Mouse (Mus musculus) CH12.LX (cell line): ENCODE results near the gene Srcap. TPM values are rescaled to one million over a fixed set of nuclear protein-coding genes. Genes with fewer than 3 reads are reported as not detected.

ENCODE experiments used
- DNase-seq: peaks from one replicate; pipeline ENCODE4 v3.0.0-alpha.2; 2013; ENCODE audit errors: extremely low read depth
- H3K27ac ChIP-seq: 2 replicates; pipeline ENCODE4 v1.5.1; 2012; ENCODE audit warnings: low read depth, mild to moderate bottlenecking, control low read depth, moderate library complexity; ENCODE audit not compliant: insufficient read depth
- H3K27me3 ChIP-seq: replicated peaks from 2 replicates; pipeline ENCODE3; 2012; ENCODE audit warnings: inconsistent platforms
- H3K36me3 ChIP-seq, 2 experiments: replicated peaks in 1 of 2; 2 replicates each; pipeline versions ENCODE3 to v1.6.1; 2012; ENCODE audit warnings: inconsistent platforms in 1 of 2, low read length in 1 of 2, mild to moderate bottlenecking in 1 of 2, mixed read lengths in 1 of 2, moderate library complexity in 1 of 2; ENCODE audit not compliant: control insufficient read depth in 1 of 2, insufficient read depth in 1 of 2
- H3K4me1 ChIP-seq, 2 experiments: 2 replicates each; pipeline ENCODE4 v1.6.1; 2012; ENCODE audit warnings: inconsistent platforms in 1 of 2, moderate library complexity in 1 of 2; ENCODE audit not compliant: insufficient read depth in 2 of 2, control insufficient read depth in 1 of 2
- H3K4me2 ChIP-seq: 2 replicates; pipeline ENCODE4 v1.6.1; 2012; ENCODE audit warnings: low read depth, mild to moderate bottlenecking, control low read depth; ENCODE audit not compliant: poor library complexity, insufficient read depth, severe bottlenecking
- H3K4me3 ChIP-seq, 3 experiments: fragments of 150-350 bp in 1 of 3; sonication (generic) in 1 of 3; replicated peaks in 1 of 3; 2 replicates each; pipeline versions ENCODE3 to v1.5.1; 2011 to 2012; ENCODE audit warnings: low read depth in 2 of 3, low read length in 2 of 3, mild to moderate bottlenecking in 2 of 3, moderate library complexity in 2 of 3, control low read depth in 1 of 3, improper control_type of control experiment in 1 of 3, inconsistent platforms in 1 of 3, mixed read lengths in 1 of 3; ENCODE audit not compliant: poor library complexity in 1 of 3
- H3K79me2 ChIP-seq: replicated peaks from 2 replicates; pipeline ENCODE4 v1.6.1; 2012; ENCODE audit warnings: mild to moderate bottlenecking, moderate library complexity; ENCODE audit not compliant: control insufficient read depth, poor library complexity, insufficient read depth, severe bottlenecking; ENCODE audit errors: extremely low read depth
- H3K9ac ChIP-seq: 2 replicates; pipeline ENCODE4 v1.6.1; 2012; ENCODE audit warnings: low read depth, mild to moderate bottlenecking, control low read depth, moderate library complexity; ENCODE audit not compliant: insufficient read depth
- H3K9me3 ChIP-seq: replicated peaks from 2 replicates; pipeline ENCODE3; 2012; ENCODE audit warnings: low read length, inconsistent platforms, mixed read lengths
- CHD1 ChIP-seq: IDR thresholded peaks from 2 replicates; pipeline ENCODE4 v1.6.1; 2012; ENCODE audit warnings: low read depth, low read length, improper control_type of control experiment, inconsistent platforms
- CHD2 ChIP-seq: IDR thresholded peaks from 2 replicates; pipeline ENCODE4 v1.6.1; 2011; ENCODE audit warnings: low read length, improper control_type of control experiment
- E2F4 ChIP-seq: IDR thresholded peaks from 2 replicates; pipeline ENCODE4 v1.6.1; 2011; ENCODE audit warnings: low read depth, low read length, improper control_type of control experiment; ENCODE audit not compliant: insufficient replicate concordance
- ELF1 ChIP-seq: IDR thresholded peaks from 2 replicates; pipeline ENCODE4 v1.6.1; 2014; ENCODE audit warnings: low read depth, mild to moderate bottlenecking, inconsistent platforms, low read length, improper control_type of control experiment
- EP300 ChIP-seq: IDR thresholded peaks from 2 replicates; pipeline ENCODE4 v1.6.1; 2011; ENCODE audit warnings: low read length, improper control_type of control experiment
- ETS1 ChIP-seq: conservative IDR thresholded peaks from 2 replicates; pipeline ENCODE4 v1.6.1; 2012; ENCODE audit warnings: low read depth, mild to moderate bottlenecking, inconsistent platforms, low read length, improper control_type of control experiment, moderate library complexity
- HCFC1 ChIP-seq: IDR thresholded peaks from 2 replicates; pipeline ENCODE4 v1.6.1; 2012; ENCODE audit warnings: low read depth, mild to moderate bottlenecking, inconsistent platforms, low read length, improper control_type of control experiment
- IRF4 ChIP-seq: IDR thresholded peaks from 2 replicates; pipeline ENCODE4 v1.6.1; 2014; ENCODE audit warnings: low read depth, mild to moderate bottlenecking, inconsistent platforms, low read length, improper control_type of control experiment
- JUN ChIP-seq: IDR thresholded peaks from 2 replicates; pipeline ENCODE4 v1.6.1; 2011; ENCODE audit warnings: low read depth, mild to moderate bottlenecking, low read length, improper control_type of control experiment, moderate library complexity; ENCODE audit not compliant: insufficient read depth
- JUND ChIP-seq: conservative IDR thresholded peaks from 2 replicates; pipeline ENCODE4 v1.6.1; 2011; ENCODE audit warnings: low read depth, low read length, improper control_type of control experiment
- KAT2A ChIP-seq: IDR thresholded peaks from 2 replicates; pipeline ENCODE4 v1.6.1; 2012; ENCODE audit warnings: low read length, improper control_type of control experiment, inconsistent platforms; ENCODE audit not compliant: insufficient replicate concordance
- MAX ChIP-seq: IDR thresholded peaks from 2 replicates; pipeline ENCODE4 v1.6.1; 2011; ENCODE audit warnings: low read length, improper control_type of control experiment
- MAZ ChIP-seq: IDR thresholded peaks from 2 replicates; pipeline ENCODE4 v1.6.1; 2012; ENCODE audit warnings: low read depth, mild to moderate bottlenecking, inconsistent platforms, low read length, improper control_type of control experiment, moderate library complexity
- MEF2A ChIP-seq: IDR thresholded peaks from 2 replicates; pipeline ENCODE4 v1.6.1; 2014; ENCODE audit warnings: low read depth, mild to moderate bottlenecking, inconsistent platforms, low read length, improper control_type of control experiment, borderline replicate concordance
- MXI1 ChIP-seq: IDR thresholded peaks from 2 replicates; pipeline ENCODE4 v1.6.1; 2011; ENCODE audit warnings: mild to moderate bottlenecking, low read depth, low read length, improper control_type of control experiment
- MYC ChIP-seq: IDR thresholded peaks from 2 replicates; pipeline ENCODE4 v1.6.1; 2011; ENCODE audit warnings: low read depth, mild to moderate bottlenecking, improper control_type of control experiment, low read length
- NELFE ChIP-seq: IDR thresholded peaks from 2 replicates; pipeline ENCODE4 v1.6.1; 2011; ENCODE audit warnings: low read depth, low read length, improper control_type of control experiment
- POLR2A ChIP-seq: IDR thresholded peaks from 2 replicates; pipeline ENCODE4 v1.6.1; 2011; ENCODE audit warnings: low read depth, mild to moderate bottlenecking, improper control_type of control experiment, low read length
- POLR2AphosphoS2 ChIP-seq: IDR thresholded peaks from 2 replicates; pipeline ENCODE4 v1.6.1; 2011; ENCODE audit warnings: low read depth, low read length, improper control_type of control experiment
- RAD21 ChIP-seq: IDR thresholded peaks from 2 replicates; pipeline ENCODE4 v1.6.1; 2011; ENCODE audit warnings: low read depth, mild to moderate bottlenecking, low read length, improper control_type of control experiment, moderate library complexity
- RCOR1 ChIP-seq: conservative IDR thresholded peaks from 2 replicates; pipeline ENCODE4 v1.6.1; 2012; ENCODE audit warnings: low read depth, mild to moderate bottlenecking, inconsistent platforms, low read length, improper control_type of control experiment
- SMC3 ChIP-seq: IDR thresholded peaks from 2 replicates; pipeline ENCODE4 v1.6.1; 2011; ENCODE audit warnings: low read depth, low read length, improper control_type of control experiment
- TCF12 ChIP-seq: IDR thresholded peaks from 2 replicates; pipeline ENCODE4 v1.6.1; 2014; ENCODE audit warnings: low read depth, mild to moderate bottlenecking, inconsistent platforms, low read length, improper control_type of control experiment
- USF1 ChIP-seq: IDR thresholded peaks from 2 replicates; pipeline ENCODE4 v1.6.1; 2014; ENCODE audit warnings: low read depth, mild to moderate bottlenecking, inconsistent platforms, low read length, improper control_type of control experiment
- USF2 ChIP-seq: conservative IDR thresholded peaks from 2 replicates; pipeline ENCODE4 v1.6.1; 2011; ENCODE audit warnings: low read depth, low read length, improper control_type of control experiment
- ZKSCAN1 ChIP-seq: IDR thresholded peaks from 2 replicates; pipeline ENCODE4 v1.6.1; 2012; ENCODE audit warnings: low read depth, inconsistent platforms, low read length, improper control_type of control experiment, borderline replicate concordance
- ZMIZ1 ChIP-seq: IDR thresholded peaks from 2 replicates; pipeline ENCODE4 v1.6.1; 2012; ENCODE audit warnings: low read depth, mild to moderate bottlenecking, inconsistent platforms, low read length, improper control_type of control experiment
- ZNF384 ChIP-seq: IDR thresholded peaks from 2 replicates; pipeline ENCODE4 v1.6.1; 2012; ENCODE audit warnings: low read depth, low read length, improper control_type of control experiment, inconsistent platforms
- dilution Hi-C: fragments of 300-500 bp; cut with MboI; formaldehyde crosslinking; loops from 2 replicates; pipeline ENCODE4 v1.14.3; 2020; ENCODE audit warnings: low sequenced_read_pairs; ENCODE audit not compliant: extremely low pct_unique_long_range_greater_than_20kb, extremely low pct_ligation_motif_present
- in situ Hi-C: fragments of 300-500 bp; cut with MboI; formaldehyde crosslinking; loops from 3 replicates; pipeline ENCODE4 v1.14.3; 2019; ENCODE audit warnings: low sequenced_read_pairs, low pct_ligation_motif_present, low pct_unique_long_range_greater_than_20kb, mixed read lengths
- polyA plus RNA-seq: library from polyadenylated mRNA; unstranded; fragments of >175 nt; gene quantifications from 2 replicates; pipeline ENCODE4 v1.2.1, GENCODE M21; 2012; ENCODE audit warnings: low read depth; ENCODE audit not compliant: insufficient read length
- total RNA-seq, 2 experiments: library from RNA; depleted of rRNA; stranded (reverse); fragments of 300-350 nt in 1 of 2; fragments of >200 nt in 1 of 2; gene quantifications; 2 replicates each; pipeline ENCODE4 v1.2.3; 2012 to 2014

Srcap gene
- total and polyA plus RNA-seq, 3 experiments: 4.1 to 28.1 (median 19.9) TPM

DNA sequence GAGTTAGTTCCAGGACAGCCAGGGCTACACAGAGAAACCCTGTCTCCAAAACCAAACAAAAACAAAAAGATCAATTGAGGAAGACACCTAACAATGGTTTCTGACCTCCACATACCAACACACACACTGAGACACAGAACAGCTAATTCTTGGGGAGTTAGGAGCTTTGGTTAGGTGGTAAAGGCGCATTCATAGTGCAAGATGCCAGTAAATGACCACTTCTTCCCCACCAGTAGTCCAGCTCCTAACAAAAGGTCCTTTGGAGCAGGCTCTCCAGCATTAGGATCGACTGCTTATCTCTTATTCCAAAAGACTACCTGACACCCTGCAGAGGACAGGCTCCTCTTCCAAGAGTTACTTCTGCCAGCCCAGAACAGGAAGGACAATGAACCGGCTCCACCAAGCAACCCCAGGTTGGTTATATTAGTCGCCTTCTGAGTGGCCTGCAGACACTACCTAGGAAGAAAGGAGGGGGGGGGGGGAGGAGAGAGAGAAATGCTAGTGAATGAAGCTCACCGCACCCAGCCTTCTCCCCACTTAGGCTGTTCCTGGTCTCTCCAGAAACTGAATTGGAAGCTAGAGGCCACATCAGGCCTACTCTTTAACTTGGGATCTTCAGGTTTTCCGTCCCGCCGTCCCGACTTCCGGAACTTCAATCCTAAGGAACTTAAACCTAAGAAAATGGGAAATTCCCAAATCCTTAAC is 41.6 kb upstream of the Srcap start:
- TF ChIP-seq CHD1 (0 out of 2 replicates have a peak, but pooled peaks have one; percentile 30), ZNF384 (no peak), POLR2A (0 out of 2 replicates have a peak, but pooled peaks have one; percentile 3)
- in situ Hi-C loops: no loop called here
- dilution Hi-C loops: no loop called here
- Histone ChIP-seq H3K4me3 (peak overlapping the region; percentile 64 to 82 (median 77)), H3K79me2 (peaks cover 5% of the 10 kb centered on the region; the same call in 1 of the 2 replicates), H3K27ac (peak overlapping the region; percentile 57), H3K4me2 (peak overlapping the region; percentile 85), H3K36me3 (peaks cover 33 to 54% of the 10 kb centered on the region in 2 experiments), H3K9me3 (peaks cover 16% of the 10 kb centered on the region), H3K27me3 (no peaks in the 10 kb centered on the region), H3K4me1 (peaks cover 3 to 20% of the 10 kb centered on the region in 2 experiments; a peak in 2 of 4 replicates), H3K9ac (peak overlapping the region; percentile 94)
- DNase-seq: peak; percentile 39

DNA sequence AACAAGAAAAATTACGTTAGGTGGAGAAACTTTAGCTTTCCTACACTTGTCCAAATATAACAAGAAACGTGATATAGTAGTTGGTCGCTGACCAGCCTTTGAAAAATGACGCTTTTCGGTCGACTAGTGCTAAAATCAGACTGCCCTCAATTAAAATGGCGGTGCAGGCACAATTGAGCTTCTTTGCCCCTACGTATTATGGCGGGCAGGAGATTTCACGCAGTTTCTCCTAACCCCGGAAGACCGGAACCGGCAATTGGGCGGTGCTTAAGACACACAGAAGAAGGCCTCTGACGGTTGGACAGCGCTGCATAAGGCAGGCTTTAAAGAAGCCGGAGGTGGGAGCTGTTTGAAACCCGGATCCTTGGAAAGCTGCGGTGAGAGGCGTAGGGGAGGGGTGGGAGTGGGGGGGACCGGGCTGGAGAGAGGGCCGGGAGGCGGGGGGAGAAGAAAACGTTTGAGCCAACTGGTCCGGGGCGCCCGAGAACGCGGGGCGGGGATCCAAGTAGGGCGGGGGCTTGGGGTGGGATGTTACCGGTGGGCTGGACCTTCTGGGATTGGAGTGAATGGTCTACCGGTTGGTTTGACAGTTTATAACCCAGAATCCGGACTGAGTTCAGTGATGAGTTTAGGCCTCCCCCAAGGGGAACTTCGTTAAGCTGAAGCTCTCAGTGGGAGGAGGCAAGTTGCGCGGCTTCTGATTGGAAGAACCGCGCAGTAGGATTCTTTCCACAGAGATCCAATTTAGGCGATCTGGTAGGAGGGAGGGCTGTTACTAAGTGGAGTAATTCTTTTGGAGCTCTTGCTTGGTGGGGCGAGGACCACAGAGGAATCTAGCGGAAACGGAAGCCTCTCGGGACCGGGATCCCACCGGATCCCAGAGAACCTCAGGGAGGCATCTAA is 40.8 kb upstream of the Srcap start:
- H3K4me3 ChIP-seq: peak overlapping the region; percentile 64 to 82 (median 77)
- peaks cover 16% of the 10 kb centered on the region for H3K9me3 ChIP-seq
- H3K27me3 ChIP-seq: no peaks in the 10 kb centered on the region
- peak; percentile 98 for DNase-seq
- H3K9ac ChIP-seq: peak overlapping the region; percentile 94
- H3K27ac ChIP-seq: peak overlapping the region; percentile 68
- peaks cover 35 to 55% of the 10 kb centered on the region in 2 experiments for H3K36me3 ChIP-seq
- in situ Hi-C loops: no loop called here
- peaks cover 3 to 20% of the 10 kb centered on the region in 2 experiments; a peak in 2 of 4 replicates for H3K4me1 ChIP-seq
- dilution Hi-C loops: no loop called here
- peak overlapping the region; percentile 85; the same call in 1 of the 2 replicates for H3K4me2 ChIP-seq
- peaks cover 5% of the 10 kb centered on the region; the same call in 1 of the 2 replicates for H3K79me2 ChIP-seq
- peak; percentile 7; the same call in 1 of the 2 replicates for TF ChIP-seq EP300
- TF ChIP-seq MAX: no peak
- no peak for TF ChIP-seq JUND
- peak; percentile 57; the same call in 1 of the 2 replicates for TF ChIP-seq MEF2A
- no peak; the same call in 1 of the 2 replicates for TF ChIP-seq SMC3
- no peak for TF ChIP-seq JUN
- no peak for TF ChIP-seq MXI1
- TF ChIP-seq RCOR1: peak; percentile 91
- peak; percentile 72 for TF ChIP-seq MAZ
- no peak for TF ChIP-seq E2F4
- no peak for TF ChIP-seq RAD21
- TF ChIP-seq HCFC1: peak; percentile 90
- 0 out of 2 replicates have a peak, but pooled peaks have one; percentile 18 for TF ChIP-seq CHD1
- peak; percentile 69 for TF ChIP-seq ZMIZ1
- TF ChIP-seq USF2: no peak
- TF ChIP-seq MYC: no peak; the same call in 1 of the 2 replicates
- no peak for TF ChIP-seq USF1
- TF ChIP-seq TCF12: peak; percentile 88
- no peak for TF ChIP-seq ZKSCAN1
- TF ChIP-seq CHD2: peak; percentile 70
- peak; percentile 76; the same call in 1 of the 2 replicates for TF ChIP-seq KAT2A
- TF ChIP-seq NELFE: peak; percentile 70; the same call in 1 of the 2 replicates
- peak; percentile 3; the same call in 1 of the 2 replicates for TF ChIP-seq ETS1
- no peak for TF ChIP-seq POLR2AphosphoS2
- TF ChIP-seq ELF1: peak; percentile 95
- TF ChIP-seq IRF4: no peak; the same call in 1 of the 2 replicates
